Mouse (Mus musculus): ENCODE measurements around the gene Myo10. TPM values are rescaled to one million over a fixed set of nuclear protein-coding genes. Genes with fewer than 3 reads are reported as not detected.

Gene Myo10
- total RNA-seq, 2 experiments from 2014 or later, result 36.3 to 50.5 TPM

- no peak for DNase-seq
Observed at GRCm38 (mm10) chr15:25723281-25724113, 101.2 kb downstream of the Myo10 start.

DNA sequence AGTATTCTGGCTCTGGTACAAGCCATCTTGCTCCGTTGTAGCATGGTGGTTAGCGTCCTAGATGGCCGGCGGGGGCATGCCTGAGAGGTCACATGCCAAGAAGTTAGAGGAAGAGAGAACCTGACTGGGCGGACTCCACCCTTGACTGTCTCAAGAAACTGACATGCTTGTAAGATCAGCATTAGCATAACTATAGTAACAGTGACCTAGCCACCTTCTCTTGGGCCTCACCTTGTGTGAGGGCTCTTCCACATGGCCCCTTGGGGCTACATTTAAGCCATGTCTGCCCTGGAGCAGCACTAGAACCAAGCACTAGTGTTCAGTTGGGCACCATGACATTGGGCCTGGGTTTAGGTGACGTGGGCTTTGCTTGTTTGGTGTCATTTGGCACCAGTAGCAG lies 102.2 kb downstream of the Myo10 start:
- no peak for DNase-seq

DNA sequence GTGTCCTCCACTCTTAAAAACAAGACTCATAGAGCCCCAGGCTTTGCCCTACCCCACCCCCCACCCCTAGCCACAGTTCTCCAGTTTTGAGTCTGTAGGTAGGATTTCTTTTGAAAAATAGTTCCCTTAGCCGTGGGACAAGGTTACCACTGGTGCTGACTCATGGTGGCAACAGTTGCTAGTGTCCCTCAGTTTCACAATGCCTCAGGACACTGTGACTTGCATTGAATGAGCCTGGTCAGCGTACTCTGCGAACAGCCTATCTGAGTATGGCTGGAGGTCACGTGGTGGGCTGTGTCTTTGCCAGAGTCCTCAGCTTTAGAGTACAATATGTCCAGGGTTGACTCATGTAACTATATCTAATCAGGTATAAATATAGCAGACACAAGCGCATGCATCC lies 104.5 kb downstream of the Myo10 start:
- peak; percentile 71 for DNase-seq

GRCm38 (mm10) chr15:25728501-25728900 lies 106.2 kb downstream of the Myo10 start:
- no peak for DNase-seq

DNA sequence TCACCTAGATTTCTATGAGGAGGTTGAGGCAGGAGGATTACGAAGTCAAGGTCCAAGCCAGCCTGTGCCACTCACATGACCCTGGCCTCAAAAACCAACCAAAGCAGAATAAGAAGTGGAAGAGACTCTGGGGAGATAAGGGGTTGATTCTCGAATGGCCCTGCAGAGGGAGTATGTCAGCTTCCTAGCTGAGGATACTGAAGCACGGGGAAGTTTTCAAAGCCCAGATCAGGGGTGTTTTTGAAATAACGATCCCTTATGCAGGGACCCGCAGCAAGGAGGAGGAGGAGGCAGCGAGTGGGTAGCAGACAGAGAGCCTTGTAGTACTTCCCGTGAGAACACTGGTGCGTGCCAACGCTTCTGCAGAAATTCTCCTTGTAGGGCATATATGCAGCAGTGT lies 108.7 kb downstream of the Myo10 start:
- DNase-seq, result no peak

DNA sequence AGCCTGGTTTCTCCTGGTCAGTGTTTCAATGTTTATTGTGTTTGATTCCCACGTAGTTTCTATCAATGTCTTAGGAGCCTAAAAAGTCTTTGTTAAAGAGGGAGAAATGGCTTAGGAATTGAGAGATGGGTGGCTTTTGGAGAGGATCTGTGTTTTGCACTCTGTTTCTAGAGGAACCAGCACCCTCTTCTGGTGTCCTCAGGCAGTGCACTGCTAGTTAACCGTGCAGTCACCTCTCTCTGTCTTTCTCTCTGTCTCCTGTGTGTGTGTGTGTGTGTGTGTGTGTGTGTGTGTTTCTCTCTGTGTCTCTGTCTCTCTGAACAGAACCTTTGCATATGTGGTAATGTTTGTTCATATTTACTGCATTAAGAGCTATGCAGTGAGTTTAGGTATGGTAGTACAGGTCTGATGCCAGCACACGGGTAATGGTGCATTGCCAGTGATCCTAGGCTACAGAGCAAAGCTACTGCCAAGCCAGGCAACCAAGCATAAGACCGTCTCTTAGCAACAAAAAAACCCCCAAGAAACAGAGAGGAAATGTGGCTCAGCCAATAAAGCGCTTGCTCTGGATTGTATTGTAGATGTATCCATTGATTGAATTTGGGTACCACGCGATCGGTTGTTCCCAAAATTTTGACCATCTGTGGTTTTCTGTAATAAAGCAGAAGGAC lies 110.6 kb downstream of the Myo10 start:
- no peak for DNase-seq

DNA sequence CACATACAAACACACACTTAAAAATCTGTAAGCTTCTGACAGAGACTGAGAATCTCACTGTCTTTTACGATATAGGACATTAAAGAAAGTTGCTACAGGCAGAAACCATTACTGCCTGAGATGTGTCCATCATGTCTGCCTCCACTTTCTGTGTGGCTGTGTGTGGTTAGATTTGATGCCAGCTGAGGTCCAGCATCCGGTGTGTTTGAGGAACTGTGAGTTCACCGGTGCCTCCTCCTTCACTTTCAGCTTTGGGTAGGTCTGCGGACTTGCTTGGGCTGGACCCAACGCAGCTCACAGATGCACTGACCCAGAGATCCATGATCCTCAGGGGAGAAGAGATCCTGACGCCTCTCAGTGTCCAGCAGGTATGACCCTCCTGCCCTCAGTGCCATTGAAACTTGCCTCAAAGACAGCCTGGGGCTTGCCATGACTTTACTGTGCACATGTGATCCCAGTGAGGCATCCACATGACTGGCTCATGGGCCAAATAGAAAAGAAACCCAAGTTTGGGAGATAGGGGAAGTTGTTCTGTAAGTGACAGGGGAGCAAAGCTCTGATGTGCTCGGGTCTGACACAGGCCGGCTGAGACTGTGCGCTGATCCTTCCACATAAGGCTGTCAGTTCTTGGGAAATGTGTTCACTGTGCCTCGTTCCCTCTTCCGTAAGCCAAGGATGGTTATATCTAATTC lies 111.6 kb downstream of the Myo10 start:
- no peak for DNase-seq

- no peak for DNase-seq
Observed at GRCm38 (mm10) chr15:25736531-25736930, 114.2 kb downstream of the Myo10 start.

DNA sequence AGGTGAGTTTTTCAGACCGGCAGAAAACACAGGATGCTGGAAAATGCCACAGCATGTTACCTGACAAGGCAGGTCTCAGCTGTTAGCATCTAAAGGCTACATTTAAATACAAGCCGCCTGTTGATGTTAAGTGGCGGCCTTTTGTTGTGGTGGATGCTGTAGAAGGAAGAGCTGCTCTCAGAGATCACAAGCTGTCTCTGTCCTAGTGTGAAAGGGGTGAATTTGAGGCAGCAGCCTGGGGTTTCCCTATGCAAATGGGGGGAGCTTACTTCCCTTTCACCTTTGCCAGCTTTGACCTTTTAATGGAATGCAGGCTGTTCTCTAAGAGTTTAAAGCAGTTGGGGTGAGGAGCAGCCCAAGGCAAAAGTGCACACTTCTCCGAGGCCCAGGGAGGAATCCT lies 117.9 kb downstream of the Myo10 start:
- no peak for DNase-seq

DNA sequence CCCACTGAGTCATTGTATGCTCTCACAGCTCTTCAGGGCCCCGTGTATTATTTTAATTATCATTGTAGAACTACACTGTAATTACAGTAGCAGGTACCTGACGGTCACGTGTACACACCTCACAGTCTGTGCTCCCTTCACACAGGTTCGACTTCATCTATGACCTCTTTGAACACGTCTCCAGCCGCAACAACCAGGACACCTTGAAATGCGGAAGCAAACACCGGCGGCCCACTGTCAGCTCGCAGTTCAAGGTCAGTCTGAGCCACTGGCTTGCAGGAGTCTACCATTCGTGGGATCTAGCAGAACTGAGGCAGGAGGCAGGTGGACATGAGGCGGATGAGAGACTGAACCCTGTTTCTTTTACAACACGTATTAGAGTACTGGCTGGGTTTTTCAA lies 119.9 kb downstream of the Myo10 start:
- no peak for DNase-seq

- DNase-seq, result no peak
Observed at GRCm38 (mm10) chr15:25751510-25751909, 129.2 kb downstream of the Myo10 start.

- no peak for DNase-seq
Observed at GRCm38 (mm10) chr15:25752597-25752996, 130.3 kb downstream of the Myo10 start.

- no peak for DNase-seq
Observed at GRCm38 (mm10) chr15:25753003-25753402, 130.7 kb downstream of the Myo10 start.

- no peak for DNase-seq
Observed at GRCm38 (mm10) chr15:25753878-25754277, 131.6 kb downstream of the Myo10 start.

- no peak for DNase-seq
Observed at GRCm38 (mm10) chr15:25754342-25754951, 132.1 kb downstream of the Myo10 start.

- DNase-seq, result no peak
Observed at GRCm38 (mm10) chr15:25755536-25755935, 133.2 kb downstream of the Myo10 start.

- no peak for DNase-seq
Observed at GRCm38 (mm10) chr15:25756072-25756471, 133.7 kb downstream of the Myo10 start.

GRCm38 (mm10) chr15:25758037-25758436 lies 135.7 kb downstream of the Myo10 start:
- no peak for DNase-seq

- DNase-seq, result no peak
Observed at GRCm38 (mm10) chr15:25758500-25759086, 136.3 kb downstream of the Myo10 start.

DNA sequence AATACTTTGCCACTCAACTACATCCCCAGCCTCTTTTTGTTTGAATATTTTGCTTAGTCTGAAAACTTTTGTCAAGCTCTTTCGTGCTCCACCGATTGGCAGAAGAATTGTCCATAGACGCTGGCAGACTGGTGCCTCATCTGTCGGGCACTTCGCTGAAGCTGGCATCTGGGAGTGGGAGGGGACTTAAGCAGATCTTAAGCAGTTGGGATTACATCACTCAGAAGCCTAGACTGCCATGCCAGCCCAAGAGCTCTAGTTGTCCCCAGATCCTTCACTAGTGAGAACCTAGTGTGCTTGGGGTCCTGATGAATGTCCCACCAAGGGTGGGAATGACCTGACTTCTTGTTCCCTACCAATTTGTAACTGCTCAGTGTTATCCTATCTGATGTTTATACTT lies 138.0 kb downstream of the Myo10 start:
- DNase-seq, result no peak

GRCm38 (mm10) chr15:25761049-25761448 lies 138.7 kb downstream of the Myo10 start:
- no peak for DNase-seq

DNA sequence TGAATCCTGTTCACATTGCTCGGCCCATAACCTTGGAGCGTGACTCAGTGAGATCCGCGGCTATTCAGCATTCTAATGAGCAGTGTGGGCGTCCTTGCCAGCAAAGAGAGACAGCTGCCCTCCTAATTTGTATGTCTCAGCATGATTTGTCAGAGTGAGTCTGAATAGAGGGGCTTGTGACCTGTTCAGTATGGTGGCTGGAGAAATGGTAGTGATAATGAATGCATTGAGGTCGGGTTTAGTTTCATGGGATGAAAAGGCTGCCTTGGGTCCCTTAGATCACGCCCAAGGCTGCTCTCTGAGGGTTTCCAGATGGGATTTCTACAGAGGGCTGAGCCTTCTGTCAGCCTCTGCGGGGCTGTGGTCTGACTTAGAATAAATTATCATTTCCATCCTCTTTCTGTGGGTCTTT lies 139.5 kb downstream of the Myo10 start:
- DNase-seq, result no peak
